Mouse (Mus musculus): ENCODE data around the gene Slc27a5. TPM values are rescaled to one million over a fixed set of nuclear protein-coding genes. Genes with fewer than 3 reads are reported as not detected.
A peak's percentile ranks its signal among the peaks of the same experiment; 100 is the strongest.

The Slc27a5 gene
- polyA plus RNA-seq, 1 experiment from 2014 or later, result 0.43 TPM

- no peak overlapping the region for H3K4me3 ChIP-seq (ENCODE audit: low read depth, low read length)
- no peaks in the 10 kb centered on the region for H3K9me3 ChIP-seq (replicated peaks; ENCODE audit: control insufficient read depth, low read length, poor library complexity, severe bottlenecking)
- no peak overlapping the region for H3K4me2 ChIP-seq (ENCODE audit: low read length)
- no peak overlapping the region for H3K27ac ChIP-seq (ENCODE audit: low read length)
- peaks cover 9% of the 10 kb centered on the region for H3K4me1 ChIP-seq (ENCODE audit: control insufficient read depth, insufficient read depth, low read length)
- 69% methylated on average over 4 of the region's 4 CpGs for WGBS
- no peaks in the 10 kb centered on the region for H3K27me3 ChIP-seq (ENCODE audit: control insufficient read depth, insufficient read depth, low read depth, low read length)
- no peak for ATAC-seq
- H3K9ac ChIP-seq (ENCODE audit: low read depth, low read length), result no peak overlapping the region
- H3K36me3 ChIP-seq (ENCODE audit: control insufficient read depth, insufficient read depth, low read length), result no peaks in the 10 kb centered on the region
Measured at GRCm38 (mm10) chr7:13013671-13014070, 15.7 kb upstream of the Slc27a5 start.

- 14% methylated on average over 26 of the region's 26 CpGs for WGBS
- peak within 1 kb of the TSS; percentile 69 for H3K4me2 ChIP-seq (ENCODE audit: low read length)
- no peaks in the 10 kb centered on the region for H3K27me3 ChIP-seq (ENCODE audit: control insufficient read depth, insufficient read depth, low read depth, low read length)
- peak within 1 kb of the TSS; percentile 96 for H3K27ac ChIP-seq (ENCODE audit: low read length)
- no peaks in the 10 kb centered on the region for H3K9me3 ChIP-seq (replicated peaks; ENCODE audit: control insufficient read depth, low read length, poor library complexity, severe bottlenecking)
- H3K9ac ChIP-seq (ENCODE audit: low read depth, low read length), result peak within 1 kb of the TSS; percentile 90
- peaks cover 20% of the 10 kb centered on the region for H3K4me1 ChIP-seq (ENCODE audit: control insufficient read depth, insufficient read depth, low read length)
- peak within 1 kb of the TSS; percentile 80 for H3K4me3 ChIP-seq (ENCODE audit: low read depth, low read length)
- ATAC-seq, result no peak
- H3K36me3 ChIP-seq (ENCODE audit: control insufficient read depth, insufficient read depth, low read length), result peaks cover 19% of the 10 kb centered on the region
Measured at GRCm38 (mm10) chr7:13010005-13010908, 12.3 kb upstream of the Slc27a5 start, which contains the start of gene Zbtb45. Gene Zbtb45, minus strand, starts transcription at chr7:13010034.

- H3K27ac ChIP-seq (ENCODE audit: low read length), result peak overlapping the region; percentile 96
- peaks cover 25% of the 10 kb centered on the region for H3K36me3 ChIP-seq (ENCODE audit: control insufficient read depth, insufficient read depth, low read length)
- peak overlapping the region; percentile 90 for H3K9ac ChIP-seq (ENCODE audit: low read depth, low read length)
- WGBS, result under 1% methylated on average over 42 of the region's 42 CpGs
- peaks cover 20% of the 10 kb centered on the region for H3K4me1 ChIP-seq (ENCODE audit: control insufficient read depth, insufficient read depth, low read length)
- H3K27me3 ChIP-seq (ENCODE audit: control insufficient read depth, insufficient read depth, low read depth, low read length), result no peaks in the 10 kb centered on the region
- no peaks in the 10 kb centered on the region for H3K9me3 ChIP-seq (replicated peaks; ENCODE audit: control insufficient read depth, low read length, poor library complexity, severe bottlenecking)
- ATAC-seq, result peak; percentile 94
- H3K4me2 ChIP-seq (ENCODE audit: low read length), result peak overlapping the region; percentile 69
- H3K4me3 ChIP-seq (ENCODE audit: low read depth, low read length), result peak overlapping the region; percentile 80
Measured at GRCm38 (mm10) chr7:13009143-13010004, 11.4 kb upstream of the Slc27a5 start.

- Histone ChIP-seq H3K9ac (ENCODE audit: low read depth, low read length) (peak overlapping the region; percentile 38), H3K4me3 (ENCODE audit: low read depth, low read length) (no peak overlapping the region), H3K27ac (ENCODE audit: low read length) (no peak overlapping the region), H3K4me1 (ENCODE audit: control insufficient read depth, insufficient read depth, low read length) (peaks cover 20% of the 10 kb centered on the region), H3K36me3 (ENCODE audit: control insufficient read depth, insufficient read depth, low read length) (peaks cover 29% of the 10 kb centered on the region), H3K9me3 (replicated peaks; ENCODE audit: control insufficient read depth, low read length, poor library complexity, severe bottlenecking) (no peaks in the 10 kb centered on the region), H3K4me2 (ENCODE audit: low read length) (peak overlapping the region; percentile 21), H3K27me3 (ENCODE audit: control insufficient read depth, insufficient read depth, low read depth, low read length) (no peaks in the 10 kb centered on the region)
- 43% methylated on average over 57 of the region's 57 CpGs for WGBS
- ATAC-seq, result no peak
Measured at GRCm38 (mm10) chr7:13007341-13008092, 9.5 kb upstream of the Slc27a5 start.

DNA sequence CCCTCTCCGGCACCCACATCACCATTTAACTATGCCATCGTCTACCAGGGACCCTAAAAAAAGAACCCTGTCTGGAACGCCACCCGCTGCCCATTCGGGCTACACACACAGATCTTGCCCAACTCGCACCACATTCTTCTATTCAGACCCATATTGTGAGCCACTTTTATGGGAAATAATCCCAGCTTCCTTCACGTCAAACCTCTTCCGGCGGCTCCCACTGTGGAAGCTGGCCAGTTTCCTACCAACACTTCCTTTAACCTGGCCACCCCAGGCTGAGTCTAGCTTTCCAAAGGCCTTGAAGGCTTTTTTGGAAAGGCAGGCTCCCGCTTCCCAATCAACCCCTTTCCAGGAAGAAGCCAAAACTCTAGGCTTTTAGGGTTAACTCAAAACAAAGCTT lies 8.5 kb upstream of the Slc27a5 start:
- peaks cover 20% of the 10 kb centered on the region for H3K4me1 ChIP-seq (ENCODE audit: control insufficient read depth, insufficient read depth, low read length)
- WGBS, result 89% methylated on average over 10 of the region's 10 CpGs
- ATAC-seq, result no peak
- H3K36me3 ChIP-seq (ENCODE audit: control insufficient read depth, insufficient read depth, low read length), result peaks cover 29% of the 10 kb centered on the region
- H3K4me2 ChIP-seq (ENCODE audit: low read length), result no peak overlapping the region
- H3K9me3 ChIP-seq (replicated peaks; ENCODE audit: control insufficient read depth, low read length, poor library complexity, severe bottlenecking), result no peaks in the 10 kb centered on the region
- no peak overlapping the region for H3K9ac ChIP-seq (ENCODE audit: low read depth, low read length)
- no peaks in the 10 kb centered on the region for H3K27me3 ChIP-seq (ENCODE audit: control insufficient read depth, insufficient read depth, low read depth, low read length)
- no peak overlapping the region for H3K27ac ChIP-seq (ENCODE audit: low read length)
- H3K4me3 ChIP-seq (ENCODE audit: low read depth, low read length), result no peak overlapping the region

DNA sequence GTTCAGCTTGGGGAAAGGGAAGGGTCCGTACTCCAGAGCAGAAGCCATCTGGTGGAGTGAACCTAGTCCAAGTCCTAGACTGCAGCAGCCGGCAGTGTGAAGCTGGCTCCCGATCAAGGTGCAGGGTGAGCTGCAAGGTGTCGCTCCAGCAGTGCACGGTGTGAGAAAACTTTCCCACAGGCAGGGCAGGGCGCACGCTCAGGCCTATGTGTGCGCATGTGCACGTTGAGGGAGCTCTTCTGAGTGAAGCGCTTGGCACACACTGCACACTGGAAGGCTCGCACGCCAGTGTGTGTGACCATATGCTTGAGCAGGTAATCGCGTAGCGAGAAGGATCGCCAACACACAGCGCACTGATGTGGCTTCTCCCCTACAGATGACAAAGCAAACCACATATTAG lies 8.0 kb upstream of the Slc27a5 start:
- no peak overlapping the region for H3K27ac ChIP-seq (ENCODE audit: low read length)
- H3K27me3 ChIP-seq (ENCODE audit: control insufficient read depth, insufficient read depth, low read depth, low read length), result no peaks in the 10 kb centered on the region
- H3K4me1 ChIP-seq (ENCODE audit: control insufficient read depth, insufficient read depth, low read length), result peaks cover 20% of the 10 kb centered on the region
- no peak for ATAC-seq
- H3K36me3 ChIP-seq (ENCODE audit: control insufficient read depth, insufficient read depth, low read length), result peaks cover 29% of the 10 kb centered on the region
- H3K9ac ChIP-seq (ENCODE audit: low read depth, low read length), result 0 out of 2 replicates have a peak overlapping the region, but pooled peaks have one; percentile 4
- 89% methylated on average over 17 of the region's 17 CpGs for WGBS
- H3K4me3 ChIP-seq (ENCODE audit: low read depth, low read length), result no peak overlapping the region
- H3K4me2 ChIP-seq (ENCODE audit: low read length), result no peak overlapping the region
- H3K9me3 ChIP-seq (replicated peaks; ENCODE audit: control insufficient read depth, low read length, poor library complexity, severe bottlenecking), result no peaks in the 10 kb centered on the region

DNA sequence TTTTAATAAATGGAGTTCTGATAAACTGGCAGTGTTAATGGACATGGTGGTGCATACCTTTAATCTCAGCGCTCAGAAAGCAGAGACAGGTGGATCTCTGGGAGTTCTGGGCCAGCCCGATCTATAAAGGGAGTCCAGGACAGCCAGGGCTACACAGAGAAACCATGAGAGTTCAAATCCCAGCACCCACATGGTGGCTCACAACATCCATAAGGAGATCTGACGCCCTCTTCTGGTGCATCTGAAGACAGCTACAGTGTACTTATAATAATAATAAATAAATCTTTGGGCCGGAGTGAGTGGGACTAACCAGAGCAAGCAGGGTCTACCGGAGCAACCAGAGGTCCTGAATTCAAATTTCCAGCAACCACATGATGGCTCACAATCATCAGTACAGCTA lies 5.4 kb upstream of the Slc27a5 start:
- WGBS, result 75% methylated on average over 5 of the region's 5 CpGs
- no peak overlapping the region for H3K4me3 ChIP-seq (ENCODE audit: low read depth, low read length)
- no peaks in the 10 kb centered on the region for H3K27me3 ChIP-seq (ENCODE audit: control insufficient read depth, insufficient read depth, low read depth, low read length)
- no peaks in the 10 kb centered on the region for H3K9me3 ChIP-seq (replicated peaks; ENCODE audit: control insufficient read depth, low read length, poor library complexity, severe bottlenecking)
- H3K4me2 ChIP-seq (ENCODE audit: low read length), result no peak overlapping the region
- peaks cover 8% of the 10 kb centered on the region for H3K4me1 ChIP-seq (ENCODE audit: control insufficient read depth, insufficient read depth, low read length)
- H3K9ac ChIP-seq (ENCODE audit: low read depth, low read length), result no peak overlapping the region
- H3K27ac ChIP-seq (ENCODE audit: low read length), result no peak overlapping the region
- peaks cover 29% of the 10 kb centered on the region for H3K36me3 ChIP-seq (ENCODE audit: control insufficient read depth, insufficient read depth, low read length)
- ATAC-seq, result no peak

- no peaks in the 10 kb centered on the region for H3K9me3 ChIP-seq (replicated peaks; ENCODE audit: control insufficient read depth, low read length, poor library complexity, severe bottlenecking)
- no peak for ATAC-seq
- no peak overlapping the region for H3K4me3 ChIP-seq (ENCODE audit: low read depth, low read length)
- peaks cover 19% of the 10 kb centered on the region for H3K36me3 ChIP-seq (ENCODE audit: control insufficient read depth, insufficient read depth, low read length)
- no peak overlapping the region for H3K27ac ChIP-seq (ENCODE audit: low read length)
- no peak overlapping the region for H3K9ac ChIP-seq (ENCODE audit: low read depth, low read length)
- H3K27me3 ChIP-seq (ENCODE audit: control insufficient read depth, insufficient read depth, low read depth, low read length), result no peaks in the 10 kb centered on the region
- H3K4me2 ChIP-seq (ENCODE audit: low read length), result no peak overlapping the region
- no peaks in the 10 kb centered on the region for H3K4me1 ChIP-seq (ENCODE audit: control insufficient read depth, insufficient read depth, low read length)
- 76% methylated on average over 1 of the region's 1 CpGs for WGBS
Measured at GRCm38 (mm10) chr7:13001584-13001983, 3.6 kb upstream of the Slc27a5 start.

Measured in midbrain, embryonic 16.5 days (tissue).